Mouse (Mus musculus) thymus, adult 2 months (tissue): ENCODE measurements around the gene Gm44965. TPM values are rescaled to one million over a fixed set of nuclear protein-coding genes. Genes with fewer than 3 reads are reported as not detected.

Source experiments
- DNase-seq: peaks from one replicate; pipeline ENCODE4 v3.0.0; 2021
- H3K27ac ChIP-seq: fragments of 200-500 bp; 2 replicates; pipeline ENCODE4 v1.5.1; 2012; ENCODE audit warnings: low read length, control low read depth; ENCODE audit not compliant: control insufficient read depth, insufficient read depth
- H3K27me3 ChIP-seq: fragments of 200-500 bp; 2 replicates; pipeline ENCODE4 v1.6.1; 2012; ENCODE audit warnings: mild to moderate bottlenecking, low read length, moderate library complexity, mixed read lengths; ENCODE audit not compliant: control insufficient read depth, insufficient read depth
- H3K36me3 ChIP-seq: fragments of 200-500 bp; 2 replicates; pipeline ENCODE4 v1.6.1; 2012; ENCODE audit warnings: mild to moderate bottlenecking, low read length, moderate library complexity; ENCODE audit not compliant: control insufficient read depth, insufficient read depth
- H3K4me1 ChIP-seq: fragments of 200-500 bp; replicated peaks from 2 replicates; pipeline ENCODE4 v1.6.1; 2012; ENCODE audit warnings: low read length; ENCODE audit not compliant: control insufficient read depth, insufficient read depth
- H3K4me3 ChIP-seq: fragments of 200-500 bp; 2 replicates; pipeline ENCODE4 v1.5.1; 2012; ENCODE audit warnings: mild to moderate bottlenecking, low read length, control low read depth, moderate library complexity; ENCODE audit not compliant: control insufficient read depth, insufficient read depth
- CTCF ChIP-seq: fragments of 200-500 bp; IDR thresholded peaks from 2 replicates; pipeline ENCODE4 v1.5.1; 2012; ENCODE audit warnings: mild to moderate bottlenecking, control low read depth, low read length, moderate library complexity, borderline replicate concordance; ENCODE audit not compliant: control insufficient read depth, poor library complexity, insufficient read depth; ENCODE audit errors: extremely low read depth
- POLR2A ChIP-seq: fragments of 200-500 bp; IDR thresholded peaks from 2 replicates; pipeline ENCODE4 v1.6.1; 2012; ENCODE audit warnings: mild to moderate bottlenecking, low read length, control low read depth, moderate library complexity; ENCODE audit not compliant: control insufficient read depth, poor library complexity, insufficient read depth; ENCODE audit errors: extremely low read depth
- WGBS: fragments of 180-500 bp; shearing (Covaris S2); methylation state at CpG from one replicate; pipeline ENCODE4 v1.1.7; 2018; 5-methylcytosine and 5-hydroxymethylcytosine counted together
- polyA plus RNA-seq: library from polyadenylated mRNA; depleted of rRNA; stranded (reverse); fragments of >200 nt; gene quantifications from 2 replicates; pipeline ENCODE4 v1.2.3, GENCODE M21; 2012

Gm44965 gene
- polyA plus RNA-seq, 1 experiment, result not detected

GRCm38 (mm10) chr6:48553819-48554218, 39.9 kb upstream of the Gm44965 start:
- TF ChIP-seq CTCF (no peak), POLR2A (no peak)
- Histone ChIP-seq H3K27ac (peak overlapping the region; percentile 79; the same call in 1 of the 2 replicates), H3K4me3 (no peak overlapping the region), H3K36me3 (no peaks in the 10 kb centered on the region), H3K4me1 (peaks cover 11% of the 10 kb centered on the region), H3K27me3 (no peaks in the 10 kb centered on the region)
- no peak for DNase-seq
- 98% methylated on average over 4 of the region's 4 CpGs for WGBS

- peak within 1 kb of the TSS; percentile 52 for H3K4me3 ChIP-seq
- WGBS, result 1% methylated on average over 39 of the region's 39 CpGs
- no peaks in the 10 kb centered on the region for H3K36me3 ChIP-seq
- DNase-seq, result peak; percentile 85
- no peaks in the 10 kb centered on the region for H3K27me3 ChIP-seq
- H3K4me1 ChIP-seq, result peaks cover 11% of the 10 kb centered on the region
- peak within 1 kb of the TSS; percentile 79 for H3K27ac ChIP-seq
- TF ChIP-seq CTCF (0 out of 2 replicates have a peak, but pooled peaks have one; percentile 36), POLR2A (peak; percentile 80)
Observed at GRCm38 (mm10) chr6:48554280-48555103, 39.2 kb upstream of the Gm44965 start, which contains the start of gene Lrrc61. Lrrc61 (plus strand) TSS chr6:48554796.

GRCm38 (mm10) chr6:48555104-48555890, 38.4 kb upstream of the Gm44965 start:
- no peak for TF ChIP-seq POLR2A
- no peak for TF ChIP-seq CTCF
- H3K36me3 ChIP-seq, result no peaks in the 10 kb centered on the region
- peak overlapping the region; percentile 79 for H3K27ac ChIP-seq
- no peaks in the 10 kb centered on the region for H3K27me3 ChIP-seq
- peaks cover 11% of the 10 kb centered on the region for H3K4me1 ChIP-seq
- no peak for DNase-seq
- WGBS, result 34% methylated on average over 14 of the region's 14 CpGs
- peak overlapping the region; percentile 52 for H3K4me3 ChIP-seq

GRCm38 (mm10) chr6:48555956-48556355, 37.8 kb upstream of the Gm44965 start:
- DNase-seq, result no peak
- Histone ChIP-seq H3K4me3 (no peak overlapping the region), H3K27ac (no peak overlapping the region), H3K27me3 (no peaks in the 10 kb centered on the region), H3K36me3 (no peaks in the 10 kb centered on the region), H3K4me1 (peaks cover 11% of the 10 kb centered on the region)
- TF ChIP-seq POLR2A, result no peak
- TF ChIP-seq CTCF, result no peak
- 94% methylated on average over 3 of the region's 3 CpGs for WGBS

GRCm38 (mm10) chr6:48565693-48566310, 27.9 kb upstream of the Gm44965 start:
- WGBS, result over 99% methylated on average over 4 of the region's 4 CpGs
- no peak for TF ChIP-seq CTCF
- DNase-seq, result no peak
- no peak overlapping the region for H3K4me3 ChIP-seq
- no peaks in the 10 kb centered on the region for H3K4me1 ChIP-seq
- H3K27ac ChIP-seq, result no peak overlapping the region
- H3K36me3 ChIP-seq, result no peaks in the 10 kb centered on the region
- H3K27me3 ChIP-seq, result no peaks in the 10 kb centered on the region

GRCm38 (mm10) chr6:48566312-48566711, 27.4 kb upstream of the Gm44965 start:
- DNase-seq, result no peak
- no peaks in the 10 kb centered on the region for H3K36me3 ChIP-seq
- no peak overlapping the region for H3K4me3 ChIP-seq
- no peak overlapping the region for H3K27ac ChIP-seq
- WGBS, result 77% methylated on average over 5 of the region's 5 CpGs
- TF ChIP-seq POLR2A (no peak), CTCF (no peak)
- no peaks in the 10 kb centered on the region for H3K27me3 ChIP-seq
- no peaks in the 10 kb centered on the region for H3K4me1 ChIP-seq
